In genomic region chr12:69924012-69924411, GRCm38 (mm10) we compare ENCODE assay signal across 10 mouse cellular contexts. TPM values are rescaled to one million over a fixed set of nuclear protein-coding genes. Genes with fewer than 3 reads are reported as not detected.
DNase-seq lines count a peak whose midpoint lies in the region; ATAC-seq and TF ChIP-seq lines count a peak whose summit lies in the region.
"Had no signal": no experiment of that assay in that cellular context is flagged by ENCODE, and none has a peak within 500 bp of the region (broad histone marks: within the 10 kb centered on the region; RNA-seq: fewer than 3 reads in every experiment).

No protein-coding gene starts in this region.

- H3K4me2 ChIP-seq in liver, embryonic 12.5 days, result no peak overlapping the region
- H3K4me2 ChIP-seq: hindbrain, embryonic 15.5 days; neural tube, embryonic 12.5 days had no signal

- H3K27ac ChIP-seq in cerebellum, adult 2 months (ENCODE audit: insufficient read depth, low read length), result no peak overlapping the region
- H3K27ac ChIP-seq in liver, embryonic 12.5 days, result no peak overlapping the region
- H3K27ac ChIP-seq: hindbrain, embryonic 15.5 days; neural tube, embryonic 12.5 days had no signal

- H3K4me1 ChIP-seq in cerebellum, adult 2 months (ENCODE audit: control insufficient read depth, insufficient read depth, low read length), result peaks cover 5% of the 10 kb centered on the region
- peaks cover 28% of the 10 kb centered on the region for H3K4me1 ChIP-seq in liver, embryonic 12.5 days
- H3K4me1 ChIP-seq: hindbrain, embryonic 15.5 days; neural tube, embryonic 12.5 days had no signal

- no peaks in the 10 kb centered on the region for H3K27me3 ChIP-seq in cerebellum, adult 2 months (ENCODE audit: control insufficient read depth, insufficient read depth, low read length)
- H3K27me3 ChIP-seq in liver, embryonic 12.5 days (replicated peaks), result no peaks in the 10 kb centered on the region
- H3K27me3 ChIP-seq: hindbrain, embryonic 15.5 days; neural tube, embryonic 12.5 days had no signal

- H3K4me3 ChIP-seq in cerebellum, adult 2 months (replicated peaks; ENCODE audit: insufficient read depth, low read depth, low read length), result no peak overlapping the region
- H3K4me3 ChIP-seq in liver, embryonic 12.5 days, result no peak overlapping the region
- H3K4me3 ChIP-seq: hindbrain, embryonic 15.5 days; neural tube, embryonic 12.5 days had no signal

- no peaks in the 10 kb centered on the region for H3K9me3 ChIP-seq in liver, embryonic 12.5 days (replicated peaks)
- H3K9me3 ChIP-seq: hindbrain, embryonic 15.5 days; neural tube, embryonic 12.5 days had no signal

- TF ChIP-seq POLR2A in cerebellum, adult 2 months (IDR thresholded peaks at IDR 0.05; ENCODE audit: borderline replicate concordance, insufficient read depth, low read length), result no peak
- no peak for TF ChIP-seq POLR2A in brain, embryonic 14.5 days (IDR thresholded peaks at IDR 0.05; ENCODE audit: borderline replicate concordance, extremely low read depth, insufficient read depth, insufficient read length, poor library complexity, severe bottlenecking)

- 20% methylated on average over 5 of the region's 5 CpGs for WGBS in cerebellum, adult 2 months
- WGBS in liver, embryonic 12.5 days (ENCODE audit: insufficient replicate concordance), result 13% methylated on average over 5 of the region's 5 CpGs

- no peak for ATAC-seq in liver, embryonic 12.5 days

- no peaks in the 10 kb centered on the region for H3K36me3 ChIP-seq in liver, embryonic 12.5 days

- DNase-seq in cerebellum, adult 2 months, result no peak
- DNase-seq in cerebellum, adult 11 months, result no peak
- DNase-seq in liver, result peak; percentile 68
- DNase-seq in brain, embryonic 14.5 days (ENCODE audit: low read depth), result peak; percentile 73
- DNase-seq in heart, postnatal 4 days, result peak; percentile 52
- DNase-seq in lung, postnatal 10 days, result peak; percentile 45
- DNase-seq in thymus, postnatal 25 days, result peak; percentile 43

- TF ChIP-seq CTCF in cerebellum, adult 2 months (IDR thresholded peaks at IDR 0.05; ENCODE audit: borderline replicate concordance, insufficient read depth, low read depth, low read length), result peak; percentile 60
- peak; percentile 75; the same call in 1 of the 2 replicates for TF ChIP-seq CTCF in brain, embryonic 14.5 days (IDR thresholded peaks at IDR 0.05; ENCODE audit: borderline replicate concordance, extremely low read depth, insufficient read depth, insufficient read length)

- no peak overlapping the region for H3K9ac ChIP-seq in liver, embryonic 12.5 days
- H3K9ac ChIP-seq: hindbrain, embryonic 15.5 days; neural tube, embryonic 12.5 days had no signal

RNA-seq across cellular contexts. Expression of gene Map4k5, which starts 31.0 kb away (rescaled TPM):
- polyA plus RNA-seq in cerebellum, adult 2 months (2012; rRNA removed), result 22.7 and 22.9 TPM in 2 replicates
- 31.8 and 34.1 TPM in 2 replicates for polyA plus RNA-seq in liver, embryonic 12.5 days (2016; fragmentation: Nextera tagmentation; extraction: Ambion mirVana)
- polyA plus RNA-seq in brain, embryonic 14.5 days (2012; rRNA removed), result 20.4 and 25.7 TPM in 2 replicates
- total RNA-seq in heart, postnatal 4 days (2021), result 10 to 100 TPM; 41.9 to 44.7 TPM

RNA-seq across cellular contexts. Expression of gene Atl1, which starts 31.6 kb away (rescaled TPM):
- polyA plus RNA-seq in cerebellum, adult 2 months (2012; rRNA removed), result 79.9 and 85.5 TPM in 2 replicates
- 1.7 and 2.2 TPM in 2 replicates for polyA plus RNA-seq in liver, embryonic 12.5 days (2016; fragmentation: Nextera tagmentation; extraction: Ambion mirVana)
- 47.7 and 75.7 TPM in 2 replicates for polyA plus RNA-seq in brain, embryonic 14.5 days (2012; rRNA removed)
- total RNA-seq in heart, postnatal 4 days (2021), result 10 to 100 TPM; 10.1 to 11.0 TPM

Comparison
In these comparisons a context has a peak if more than half of its experiments do, and no peak if none do; other contexts are left out.
1. DNase-seq: peak in liver (single experiment), brain, embryonic 14.5 days (single experiment), heart, postnatal 4 days (single experiment), lung, postnatal 10 days (single experiment) and thymus, postnatal 25 days (single experiment); none in cerebellum, adult 2 months (0 of 2) and cerebellum, adult 11 months (single experiment).
2. RNA of gene Atl1, which starts 31.6 kb away (polyA plus RNA-seq): 79.9 to 85.5 TPM in cerebellum, adult 2 months and 47.7 to 75.7 TPM in brain, embryonic 14.5 days; 1.7 to 2.2 TPM in liver, embryonic 12.5 days; every median in the first group is over 10 times any median in the second.